ENCODE assay signal across 8 mouse cellular contexts in genomic region chr9:64639664-64640063, GRCm38 (mm10).
DNase-seq lines count a peak whose midpoint lies in the region; ATAC-seq and TF ChIP-seq lines count a peak whose summit lies in the region.

No protein-coding gene starts in this region.

- TF ChIP-seq CTCF in liver, postnatal 0 days (IDR thresholded peaks at IDR 0.05; ENCODE audit: low read depth), result peak; percentile 82

- ATAC-seq in CD4-positive, CD25-positive, alpha-beta regulatory T cell, adult 4 months, result no peak
- ATAC-seq in embryonic facial prominence, embryonic 11.5 days (replicated peaks; ENCODE audit: insufficient number of reproducible peaks, low FRiP score, low TSS enrichment, low read depth), result no peak
- no peak for ATAC-seq in liver, postnatal 0 days

- no peaks in the 10 kb centered on the region for H3K9me3 ChIP-seq in embryonic facial prominence, embryonic 11.5 days (replicated peaks; ENCODE audit: control insufficient read depth, low read length)
- H3K9me3 ChIP-seq in liver, postnatal 0 days (ENCODE audit: low read length), result no peaks in the 10 kb centered on the region

- peaks cover 6% of the 10 kb centered on the region for H3K4me1 ChIP-seq in embryonic facial prominence, embryonic 11.5 days (ENCODE audit: control insufficient read depth, insufficient read depth, low read length)
- peaks cover 4% of the 10 kb centered on the region for H3K4me1 ChIP-seq in liver, postnatal 0 days (ENCODE audit: insufficient read depth)

- H3K4me2 ChIP-seq in embryonic facial prominence, embryonic 11.5 days (ENCODE audit: low read depth, low read length), result no peak overlapping the region
- H3K4me2 ChIP-seq in liver, postnatal 0 days (ENCODE audit: low read depth, low read length), result no peak overlapping the region

- no peaks in the 10 kb centered on the region; the same call in 1 of the 2 replicates for H3K27me3 ChIP-seq in embryonic facial prominence, embryonic 11.5 days (ENCODE audit: control insufficient read depth, insufficient read depth, low read length)
- H3K27me3 ChIP-seq in liver, postnatal 0 days (ENCODE audit: insufficient read depth, low read length), result 0 out of 2 replicates have a peak, but pooled peaks cover 6% of the 10 kb centered on the region
- H3K27me3 ChIP-seq in splenic B cell, adult 2 months (ENCODE audit: control insufficient read depth, insufficient read depth, low read length, poor library complexity, severe bottlenecking), result no peaks in the 10 kb centered on the region

- peak; percentile 42 for DNase-seq in CD4-positive, CD25-positive, alpha-beta regulatory T cell, adult 2 months (ENCODE audit: low read depth, low spot score)
- peak; percentile 8 for DNase-seq in urinary bladder, postnatal 25 days (ENCODE audit: low spot score)
- no peak for DNase-seq in urinary bladder, adult 2 months (ENCODE audit: low spot score)
- DNase-seq in embryonic facial prominence, embryonic 11.5 days (ENCODE audit: low spot score), result peak; percentile 75
- DNase-seq in kidney, adult 8-10 months, result peak; percentile 35 to 42
- peak; percentile 36 for DNase-seq in liver, postnatal 0 days
- DNase-seq in splenic B cell, adult 2 months (ENCODE audit: low read depth, low spot score), result peak; percentile 43

- H3K27ac ChIP-seq in embryonic facial prominence, embryonic 11.5 days (replicated peaks; ENCODE audit: low read depth, low read length), result no peak overlapping the region
- H3K27ac ChIP-seq in liver, postnatal 0 days (ENCODE audit: low read depth), result no peak overlapping the region

- no peaks in the 10 kb centered on the region for H3K36me3 ChIP-seq in embryonic facial prominence, embryonic 11.5 days (replicated peaks; ENCODE audit: control insufficient read depth, insufficient read depth, low read depth, low read length)
- H3K36me3 ChIP-seq in liver, postnatal 0 days (replicated peaks; ENCODE audit: insufficient read depth, low read length), result no peaks in the 10 kb centered on the region
- H3K36me3 ChIP-seq in splenic B cell, adult 2 months (ENCODE audit: control insufficient read depth, insufficient read depth, low read length, poor library complexity, severe bottlenecking), result no peaks in the 10 kb centered on the region

- H3K4me3 ChIP-seq in embryonic facial prominence, embryonic 11.5 days (ENCODE audit: low read depth, low read length), result no peak overlapping the region
- H3K4me3 ChIP-seq in liver, postnatal 0 days (ENCODE audit: low read depth, low read length), result no peak overlapping the region

- H3K9ac ChIP-seq in embryonic facial prominence, embryonic 11.5 days (replicated peaks; ENCODE audit: low read length), result no peak overlapping the region
- H3K9ac ChIP-seq in liver, postnatal 0 days (replicated peaks), result no peak overlapping the region

- 14% methylated on average over 5 of the region's 5 CpGs for WGBS in embryonic facial prominence, embryonic 11.5 days
- 8% methylated on average over 5 of the region's 5 CpGs for WGBS in liver, postnatal 0 days (ENCODE audit: insufficient replicate concordance)

- TF ChIP-seq EP300 in liver, postnatal 0 days (IDR thresholded peaks at IDR 0.05; ENCODE audit: low read depth), result no peak
